Mouse (Mus musculus): ENCODE measurements around the gene Ebf4. TPM values are rescaled to one million over a fixed set of nuclear protein-coding genes. Genes with fewer than 3 reads are reported as not detected.

The Ebf4 gene
- polyA plus RNA-seq (2014; fragmentation: Illumina TruSeq; extraction: RNeasy Lipid Tissue Mini Kit (QIAGEN cat#74804); ENCODE audit: low read depth, low replicate concordance), result 0.52 TPM

GRCm38 (mm10) chr2:130294936-130295277, at the start of gene Ebf4:
Gene Ebf4, plus strand, starts transcription at chr2:130295169.

GRCm38 (mm10) chr2:130274149-130274861, 20.7 kb upstream of the Ebf4 start, which contains the start of gene Nop56:
Gene Nop56, plus strand, starts transcription at chr2:130274430.

GRCm38 (mm10) chr2:130283854-130284654, 10.9 kb upstream of the Ebf4 start, which contains the start of gene Idh3b:
Gene Idh3b, minus strand, starts transcription at chr2:130284547.

GRCm38 (mm10) chr2:130397186-130397985, 102.4 kb downstream of the Ebf4 start, which contains the start of gene Cpxm1:
Gene Cpxm1, minus strand, starts transcription at chr2:130397574.

GRCm38 (mm10) chr2:130404939-130405338, 110.0 kb downstream of the Ebf4 start, which contains the start of the genes Gm28372 and 1700020A23Rik:
Gene Gm28372, plus strand, starts transcription at chr2:130405239.
Gene 1700020A23Rik, plus strand, starts transcription at chr2:130405259.

GRCm38 (mm10) chr2:130406178-130406577, 111.2 kb downstream of the Ebf4 start, which contains the start of gene Tmem239:
Gene Tmem239, plus strand, starts transcription at chr2:130406478.

Other genes with a start within 250 kb of the Ebf4 start
- gene Tgm6, start 182.8 kb upstream of the Ebf4 start, polyA plus RNA-seq (2014; fragmentation: Illumina TruSeq; extraction: RNeasy Lipid Tissue Mini Kit (QIAGEN cat#74804); ENCODE audit: low read depth, low replicate concordance), result not detected
- gene Snrpb, start 115.8 kb upstream of the Ebf4 start, polyA plus RNA-seq (2014; fragmentation: Illumina TruSeq; extraction: RNeasy Lipid Tissue Mini Kit (QIAGEN cat#74804); ENCODE audit: low read depth, low replicate concordance), result 15.5 TPM
- gene Tmc2, start 100.0 kb upstream of the Ebf4 start, polyA plus RNA-seq (2014; fragmentation: Illumina TruSeq; extraction: RNeasy Lipid Tissue Mini Kit (QIAGEN cat#74804); ENCODE audit: low read depth, low replicate concordance), result not detected
- gene Nop56, start 20.7 kb upstream of the Ebf4 start, polyA plus RNA-seq (2014; fragmentation: Illumina TruSeq; extraction: RNeasy Lipid Tissue Mini Kit (QIAGEN cat#74804); ENCODE audit: low read depth, low replicate concordance), result 87.1 TPM
- 131 TPM for gene Idh3b, start 10.6 kb upstream of the Ebf4 start, polyA plus RNA-seq (2014; fragmentation: Illumina TruSeq; extraction: RNeasy Lipid Tissue Mini Kit (QIAGEN cat#74804); ENCODE audit: low read depth, low replicate concordance)
- gene Cpxm1, start 102.4 kb downstream of the Ebf4 start, polyA plus RNA-seq (2014; fragmentation: Illumina TruSeq; extraction: RNeasy Lipid Tissue Mini Kit (QIAGEN cat#74804); ENCODE audit: low read depth, low replicate concordance), result 0.29 TPM
- not detected for gene Gm28372, start 110.1 kb downstream of the Ebf4 start, polyA plus RNA-seq (2014; fragmentation: Illumina TruSeq; extraction: RNeasy Lipid Tissue Mini Kit (QIAGEN cat#74804); ENCODE audit: low read depth, low replicate concordance)
- not detected for gene 1700020A23Rik, start 110.1 kb downstream of the Ebf4 start, polyA plus RNA-seq (2014; fragmentation: Illumina TruSeq; extraction: RNeasy Lipid Tissue Mini Kit (QIAGEN cat#74804); ENCODE audit: low read depth, low replicate concordance)
- gene Tmem239, start 111.3 kb downstream of the Ebf4 start, polyA plus RNA-seq (2014; fragmentation: Illumina TruSeq; extraction: RNeasy Lipid Tissue Mini Kit (QIAGEN cat#74804); ENCODE audit: low read depth, low replicate concordance), result not detected
- gene Vps16, start 129.2 kb downstream of the Ebf4 start, polyA plus RNA-seq (2014; fragmentation: Illumina TruSeq; extraction: RNeasy Lipid Tissue Mini Kit (QIAGEN cat#74804); ENCODE audit: low read depth, low replicate concordance), result 23.9 TPM
- gene Pced1a, start 129.5 kb downstream of the Ebf4 start, polyA plus RNA-seq (2014; fragmentation: Illumina TruSeq; extraction: RNeasy Lipid Tissue Mini Kit (QIAGEN cat#74804); ENCODE audit: low read depth, low replicate concordance), result 5.9 TPM
- 196 TPM for gene Ptpra, start 155.1 kb downstream of the Ebf4 start, polyA plus RNA-seq (2014; fragmentation: Illumina TruSeq; extraction: RNeasy Lipid Tissue Mini Kit (QIAGEN cat#74804); ENCODE audit: low read depth, low replicate concordance)

Data from adrenal gland, adult 10 weeks (tissue).